Mouse (Mus musculus): ENCODE measurements around the gene Itpkb.

The Itpkb gene

DNA sequence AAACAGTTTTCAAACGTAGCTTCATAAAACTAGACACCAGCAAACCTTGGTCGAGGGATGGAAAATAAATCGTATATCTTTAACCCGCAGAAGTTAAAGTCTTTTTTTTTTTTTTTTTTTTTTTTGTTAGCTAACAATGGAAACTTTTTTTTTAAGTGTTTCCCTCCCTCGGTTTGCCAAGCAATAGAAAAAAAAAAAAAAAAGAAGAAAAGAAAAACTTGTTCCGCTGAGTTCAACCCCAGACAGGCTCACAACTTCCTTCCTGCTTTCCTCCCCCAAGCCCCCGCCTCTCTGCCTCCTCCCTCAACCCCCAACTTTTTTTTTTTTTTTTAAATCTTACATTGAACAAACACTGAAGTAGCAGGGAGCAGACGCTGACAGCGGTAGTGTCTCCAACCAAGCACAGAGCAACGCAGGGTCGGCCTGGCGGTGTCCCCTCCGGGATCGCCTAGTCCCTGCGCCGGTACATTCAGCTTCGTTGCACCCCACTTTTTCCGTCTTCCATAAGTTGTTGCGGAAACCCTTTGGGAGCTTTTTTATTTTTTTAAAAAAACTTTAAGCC, at the start of gene Itpkb:
TSS of gene Itpkb (plus strand) at position 341 of the 562 bp plus-strand sequence.
- DNase-seq: peak; percentile 32

DNA sequence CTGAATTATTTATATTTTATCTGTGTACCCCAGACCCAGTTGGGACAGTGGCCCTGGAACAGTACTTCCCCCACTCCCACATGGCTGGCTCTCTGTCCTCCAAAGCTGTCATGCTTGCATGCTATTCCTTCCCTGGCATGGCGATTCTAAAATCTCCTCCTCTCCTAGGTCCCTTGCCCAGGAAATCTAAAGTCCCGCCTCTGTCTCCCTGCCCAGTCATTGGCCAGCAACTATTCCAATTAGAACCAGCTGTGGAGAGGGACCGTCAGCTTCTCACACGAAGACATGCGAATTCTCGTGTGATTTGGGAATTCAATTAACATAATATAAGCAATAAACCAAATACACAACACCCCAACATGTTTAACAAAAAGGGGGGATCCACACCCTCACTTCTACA, 47.7 kb upstream of the Itpkb start:
- no peak for DNase-seq

- DNase-seq: no peak
Measured at GRCm38 (mm10) chr1:180283813-180284768, 46.2 kb upstream of the Itpkb start.

- DNase-seq: no peak
Measured at GRCm38 (mm10) chr1:180286081-180286831, 44.0 kb upstream of the Itpkb start.

DNA sequence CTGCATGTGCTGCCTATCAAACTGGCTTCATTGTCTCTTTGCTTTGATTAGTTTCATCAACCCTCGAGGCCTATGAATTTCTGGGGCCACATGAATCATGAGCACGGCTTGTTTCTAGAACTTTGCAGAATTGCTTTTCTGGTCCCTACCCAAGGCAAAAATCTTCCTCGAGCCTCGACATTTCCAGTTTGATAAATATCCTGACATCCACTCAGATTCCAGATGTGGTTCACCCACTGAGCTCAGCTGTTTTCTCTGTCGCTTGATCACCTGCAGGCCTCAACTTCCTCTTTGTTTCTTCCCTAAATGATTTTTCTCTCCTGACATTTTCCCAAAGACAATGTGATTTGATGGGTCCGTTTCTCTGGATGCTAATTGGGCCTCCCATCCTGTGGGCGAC, 42.1 kb upstream of the Itpkb start:
- DNase-seq: no peak

- DNase-seq: no peak
Measured at GRCm38 (mm10) chr1:180288872-180289468, 41.3 kb upstream of the Itpkb start.

GRCm38 (mm10) chr1:180289788-180290187, 40.5 kb upstream of the Itpkb start:
- no peak for DNase-seq

DNA sequence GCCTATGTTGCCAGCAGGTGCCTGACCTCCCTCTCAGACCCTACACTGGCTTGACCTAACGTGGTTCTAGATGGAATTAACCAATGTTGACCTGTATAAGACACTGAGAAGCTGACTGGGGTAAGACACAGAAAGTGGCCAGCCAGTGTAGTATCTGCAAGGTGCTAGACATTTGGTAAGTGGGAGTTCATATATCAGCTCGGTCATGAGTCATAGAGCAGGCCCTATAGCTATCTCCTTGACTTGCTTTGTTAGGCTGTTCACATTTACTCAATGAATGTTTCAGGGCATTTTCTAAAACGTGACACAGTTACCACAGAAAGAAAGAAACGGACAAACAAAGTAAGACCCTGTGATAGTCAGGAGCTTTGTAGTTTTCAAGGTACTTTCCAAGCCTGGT, 39.9 kb upstream of the Itpkb start:
- DNase-seq: no peak

- DNase-seq: no peak
Measured at GRCm38 (mm10) chr1:180296088-180296487, 34.2 kb upstream of the Itpkb start.

- DNase-seq: no peak
Measured at GRCm38 (mm10) chr1:180299697-180300096, 30.6 kb upstream of the Itpkb start.

GRCm38 (mm10) chr1:180300292-180300691, 30.0 kb upstream of the Itpkb start:
- DNase-seq: no peak

- DNase-seq: no peak
Measured at GRCm38 (mm10) chr1:180300997-180301396, 29.3 kb upstream of the Itpkb start.

DNA sequence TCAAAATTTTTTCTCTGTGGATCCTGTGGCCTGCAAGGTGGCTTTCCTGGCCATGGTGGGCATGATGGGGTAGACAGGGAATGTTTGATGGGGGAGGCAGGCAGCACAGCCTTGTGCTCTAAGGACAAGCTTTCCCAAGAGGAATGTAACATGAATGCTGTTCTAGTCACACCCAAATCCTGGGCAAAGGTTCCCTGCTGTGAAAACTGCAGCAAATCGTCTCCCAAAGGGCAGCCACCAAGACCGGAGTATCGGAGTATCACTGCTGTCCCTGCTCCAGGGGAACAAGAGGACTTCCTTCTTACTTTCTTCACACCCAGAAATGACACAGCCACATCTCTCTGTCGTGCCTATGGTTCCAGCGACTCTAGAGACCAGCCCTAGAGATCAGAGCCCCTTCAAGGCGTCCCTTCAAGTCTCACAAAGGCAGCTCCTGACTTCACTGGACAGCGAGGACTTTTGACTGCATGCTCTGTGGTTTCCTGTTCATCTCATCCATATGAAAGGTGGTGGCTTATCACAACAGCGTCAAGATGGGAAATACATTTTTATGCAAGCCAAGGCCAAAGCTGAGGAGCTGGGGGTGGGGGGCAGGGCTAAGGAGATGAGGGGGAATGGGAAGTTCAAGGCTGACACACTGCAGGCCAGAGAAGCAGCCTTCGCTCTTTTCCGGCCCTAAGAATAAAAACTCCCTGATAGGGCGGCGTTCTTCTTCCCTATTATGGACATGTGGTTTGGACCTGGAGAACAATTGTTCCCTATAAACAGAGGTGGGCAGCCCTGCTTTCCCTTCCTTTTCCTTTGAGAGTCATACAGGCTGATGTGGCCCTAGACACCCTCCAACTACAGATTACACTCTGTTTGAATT, 27.8 kb upstream of the Itpkb start:
- DNase-seq: no peak

- DNase-seq: no peak
Measured at GRCm38 (mm10) chr1:180303600-180303999, 26.7 kb upstream of the Itpkb start.

GRCm38 (mm10) chr1:180306889-180307288, 23.4 kb upstream of the Itpkb start:
- DNase-seq: no peak

- DNase-seq: no peak
Measured at GRCm38 (mm10) chr1:180307661-180308060, 22.6 kb upstream of the Itpkb start.

DNA sequence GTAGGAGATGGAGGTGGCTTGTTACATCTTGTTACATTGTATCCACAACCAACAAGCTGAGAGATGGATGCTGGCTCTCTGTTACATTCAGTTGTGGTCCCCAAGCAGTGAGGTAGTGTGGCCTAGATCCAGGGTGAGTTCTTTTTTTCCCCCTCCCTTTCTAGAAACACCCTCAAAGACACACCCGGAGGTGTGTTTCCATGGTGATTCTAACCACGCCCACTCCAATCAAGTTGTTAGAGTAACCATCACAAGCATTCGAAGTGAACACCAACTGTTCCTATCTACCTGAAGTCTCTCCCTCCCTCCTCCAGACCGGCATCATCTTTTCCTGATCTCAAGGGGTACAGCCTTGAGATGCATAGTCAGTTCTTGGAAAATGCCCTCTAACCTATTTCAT, 21.4 kb upstream of the Itpkb start:
- DNase-seq: no peak

DNA sequence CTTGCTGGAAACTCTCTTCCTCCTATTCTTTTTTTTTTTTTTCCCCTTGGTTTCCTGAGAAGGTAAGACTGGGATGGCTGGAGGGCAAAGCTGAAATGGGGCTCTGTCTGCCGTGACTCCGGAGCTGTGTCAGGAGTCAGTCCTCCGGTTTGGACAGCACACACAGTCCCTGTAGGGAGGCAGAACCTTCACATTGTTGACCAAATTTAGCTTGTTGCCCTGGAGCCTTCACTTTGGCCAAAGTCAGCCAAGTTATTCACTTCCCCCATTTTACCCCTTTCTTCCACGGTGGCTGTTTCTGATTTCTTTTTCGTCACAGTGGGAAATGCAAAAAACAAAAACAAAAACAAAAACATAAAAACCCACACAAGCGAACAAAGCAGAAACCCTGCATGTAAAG, 18.0 kb upstream of the Itpkb start:
- DNase-seq: no peak

GRCm38 (mm10) chr1:180312792-180313311, 17.4 kb upstream of the Itpkb start:
- DNase-seq: peak; percentile 53

GRCm38 (mm10) chr1:180313517-180314440, 16.5 kb upstream of the Itpkb start:
- DNase-seq: peak; percentile 41

DNA sequence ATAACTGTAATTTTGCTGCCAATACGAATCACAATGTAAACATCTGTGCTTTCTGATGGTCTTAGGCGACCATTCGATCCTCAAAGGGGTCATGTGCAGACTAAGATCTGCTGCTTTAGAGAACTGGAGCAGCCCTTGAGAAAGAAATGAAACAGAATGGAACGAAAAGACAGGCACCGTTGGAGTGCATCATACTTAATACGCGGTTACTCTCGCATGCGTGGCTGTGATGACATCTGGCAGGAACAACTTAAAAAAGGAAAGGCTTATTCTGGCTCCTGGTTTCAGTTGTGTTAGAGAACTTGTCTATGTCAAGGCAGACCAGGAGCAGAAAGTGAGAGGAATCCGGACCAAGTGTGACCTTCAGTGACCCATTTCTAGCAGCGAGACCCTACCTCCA, 15.6 kb upstream of the Itpkb start:
- DNase-seq: no peak

Measured in cerebellum, adult 11 months (tissue).